Mouse (Mus musculus) erythroblast, embryonic 14.5 days (primary cell): ENCODE results near the gene Trmt10a.

Experiments
- GATA1 ChIP-seq: IDR thresholded peaks from 2 replicates; pipeline ENCODE4 v1.6.1; 2012; ENCODE audit warnings: low read length, inconsistent platforms, mixed read lengths
- TAL1 ChIP-seq: IDR thresholded peaks from 3 replicates; pipeline ENCODE4 v1.6.1; 2012; ENCODE audit warnings: low read length, inconsistent platforms, mixed read lengths

- TF ChIP-seq GATA1 (no peak), TAL1 (no peak)
Measured at GRCm38 (mm10) chr3:138110910-138111782, 32.1 kb upstream of the Trmt10a start.
